Mouse (Mus musculus) cerebellum, postnatal 10 days (tissue): Measurements from ENCODE around the gene Sirt6.
"Not testable (repeated sequence)": the region's sequence is repeated elsewhere in the genome, so short reads cannot be mapped to it uniquely, and the experiment has no call there.

Experiments used
- DNase-seq, 2 experiments: peaks; one replicate each; pipeline ENCODE4 v3.0.0; 2021; ENCODE audit warnings: mixed read lengths in 2 of 2

Gene Sirt6

DNA sequence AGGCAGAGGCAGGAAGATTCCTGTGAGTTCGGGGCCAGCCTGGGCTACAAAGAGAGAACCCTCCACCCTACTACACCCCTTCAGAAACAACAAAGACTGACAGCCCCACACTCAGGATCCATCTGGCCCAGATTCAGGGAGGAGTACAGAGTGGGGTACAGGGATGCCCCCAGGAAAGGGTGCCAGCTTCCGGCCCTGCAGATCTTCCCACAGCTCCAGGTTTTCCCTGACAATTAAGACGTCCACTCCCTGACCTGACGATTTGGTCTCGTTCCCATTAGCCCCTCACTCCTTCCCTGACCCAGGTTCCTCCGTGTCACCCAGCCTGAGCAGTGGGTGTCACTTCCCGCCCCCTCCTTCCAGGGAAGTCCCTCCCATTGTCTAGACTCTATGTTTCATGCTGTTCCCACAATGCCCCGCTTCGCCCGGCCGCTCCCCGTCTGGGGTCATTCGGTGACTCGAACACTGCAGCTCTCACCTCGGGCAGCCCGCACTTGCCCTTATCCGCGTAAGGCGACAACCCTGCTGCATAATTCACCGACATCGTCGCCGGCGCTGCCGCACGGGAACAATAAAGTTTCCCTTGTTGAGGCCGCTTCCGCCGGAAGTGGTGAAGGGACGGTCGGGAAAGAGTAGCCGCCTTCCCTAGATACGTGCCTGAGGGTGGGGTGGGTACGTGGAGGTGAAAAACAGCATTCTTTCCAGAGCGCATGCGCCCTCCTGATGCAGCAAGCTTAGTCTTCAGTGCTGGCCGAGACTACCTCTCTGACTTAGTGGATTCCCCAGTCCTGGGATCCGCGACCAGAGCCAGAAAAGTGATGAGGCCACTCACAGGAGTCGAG, at the start of gene Sirt6:
Gene Sirt6, minus strand, starts transcription at position 804 of the 842 bp plus-strand sequence.
- peak; percentile 95 to 96 for DNase-seq

DNA sequence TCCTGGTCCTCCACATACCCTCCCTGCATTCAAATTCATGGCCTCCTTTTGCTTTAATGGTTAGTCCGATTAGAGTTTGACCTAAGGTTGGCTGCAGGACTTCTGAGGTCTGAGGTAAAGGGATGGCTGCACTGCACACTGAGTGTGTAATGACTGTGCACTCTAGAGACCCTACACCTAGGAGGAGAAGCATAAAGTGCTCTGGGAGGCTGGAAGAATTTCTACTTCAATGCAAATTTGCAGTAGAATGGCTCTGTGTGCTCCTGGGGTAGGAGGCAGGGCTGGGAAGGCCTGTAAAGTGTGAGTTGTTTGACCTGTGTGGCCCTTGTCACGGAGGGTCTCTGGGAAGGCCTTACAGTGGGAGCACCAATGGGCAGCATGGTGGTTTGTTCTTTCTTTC, 28.6 kb upstream of the Sirt6 start:
- DNase-seq, result peak in 1 of 2 experiments; percentile 0

DNA sequence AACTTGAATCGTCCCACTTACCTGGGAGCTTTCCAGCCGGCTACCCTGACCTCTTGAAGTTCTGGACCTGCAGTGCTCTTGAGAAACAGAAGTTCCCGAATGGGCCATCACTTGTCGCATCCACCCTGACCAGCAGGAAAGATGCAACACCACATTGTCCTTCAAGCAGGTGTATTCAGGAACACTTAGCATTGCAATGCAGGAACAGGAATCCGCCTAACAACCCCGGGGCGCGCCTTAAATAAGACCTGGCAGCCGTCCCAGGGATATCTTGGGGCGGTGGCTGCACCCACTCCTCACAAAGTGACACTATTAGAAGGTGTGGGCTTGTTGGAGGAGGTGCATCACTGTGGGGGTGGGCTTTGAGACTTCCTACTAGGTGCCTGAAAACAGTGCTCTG, 27.6 kb upstream of the Sirt6 start:
- DNase-seq, result peak in 1 of 2 experiments; percentile 6

DNA sequence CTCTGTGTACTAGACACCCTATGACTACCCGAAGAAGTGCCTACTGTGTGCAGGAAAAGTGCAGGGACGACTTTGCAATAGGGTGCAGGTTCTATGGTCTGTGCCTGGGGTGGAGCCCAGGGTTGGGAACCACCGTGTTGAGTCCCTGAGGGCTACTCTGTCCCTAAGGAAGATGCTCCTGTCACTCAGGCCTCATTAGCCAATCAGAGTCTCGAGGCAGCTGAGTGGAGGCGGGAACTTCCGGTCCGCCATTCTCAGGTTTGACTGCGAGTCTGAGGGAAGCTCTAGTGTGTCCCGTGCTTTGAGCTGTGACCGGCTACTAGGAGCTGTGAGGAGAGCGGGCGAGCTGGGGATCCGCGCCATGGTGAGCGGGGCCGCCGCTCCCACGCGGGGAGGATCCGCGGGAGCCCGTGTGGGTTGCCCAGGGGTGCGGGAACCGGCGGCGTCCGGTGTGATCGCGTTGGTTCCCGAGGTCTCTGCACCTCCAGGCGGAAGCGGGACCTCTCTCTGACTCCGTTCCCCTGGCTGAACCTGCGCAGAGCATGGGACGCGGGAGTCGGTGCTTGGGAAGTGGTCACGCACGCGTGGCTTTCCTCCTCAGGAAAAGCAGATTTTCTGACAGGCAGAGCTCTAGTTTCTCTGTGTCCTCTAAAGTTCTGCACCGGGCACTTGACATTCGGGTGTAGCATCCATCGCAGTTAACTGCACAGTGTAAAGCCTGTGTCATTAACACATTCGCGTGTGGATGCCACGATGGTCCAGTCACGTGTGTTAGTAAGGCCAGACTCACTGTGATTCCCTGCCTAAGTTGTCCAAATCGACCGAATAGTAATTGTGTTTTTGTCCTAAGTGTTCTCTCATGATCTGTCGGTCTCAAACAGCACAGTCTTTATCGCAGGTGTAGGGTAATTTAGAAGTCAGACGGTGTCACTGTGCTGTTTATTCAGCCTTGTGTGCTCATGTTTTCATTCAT, 21.5 kb upstream of the Sirt6 start, which contains the start of gene Gm10778:
Gene Gm10778, plus strand, starts transcription at position 257 of the 973 bp plus-strand sequence.
- peak; percentile 93 to 94 for DNase-seq

DNA sequence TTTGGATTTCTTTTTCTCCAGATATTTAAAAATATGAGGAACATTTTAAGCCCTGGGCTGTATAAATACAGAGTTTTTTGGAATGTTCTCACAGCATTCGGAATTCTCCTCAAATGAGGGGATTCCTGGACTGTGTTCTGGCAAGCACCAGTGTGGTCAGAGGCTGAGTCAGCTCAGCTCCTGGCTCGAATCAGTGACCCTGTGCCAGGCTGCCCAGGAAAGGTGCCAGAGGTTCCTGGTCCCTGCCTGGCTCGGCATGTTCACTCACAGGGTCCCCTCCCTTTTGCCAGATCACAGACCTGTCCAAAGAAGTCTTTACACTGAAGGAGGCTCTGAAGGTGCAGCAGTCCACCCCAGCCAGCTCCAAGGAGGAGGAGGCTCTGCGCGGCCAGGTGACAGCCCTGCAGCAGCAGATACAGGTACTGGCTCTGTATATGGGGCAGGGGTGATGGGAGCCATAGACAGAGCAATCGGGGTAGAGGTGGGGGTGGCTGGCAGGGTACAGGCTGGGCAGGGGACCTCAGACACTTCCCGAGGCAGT, 18.5 kb upstream of the Sirt6 start:
- DNase-seq, result peak; percentile 55 to 64

DNA sequence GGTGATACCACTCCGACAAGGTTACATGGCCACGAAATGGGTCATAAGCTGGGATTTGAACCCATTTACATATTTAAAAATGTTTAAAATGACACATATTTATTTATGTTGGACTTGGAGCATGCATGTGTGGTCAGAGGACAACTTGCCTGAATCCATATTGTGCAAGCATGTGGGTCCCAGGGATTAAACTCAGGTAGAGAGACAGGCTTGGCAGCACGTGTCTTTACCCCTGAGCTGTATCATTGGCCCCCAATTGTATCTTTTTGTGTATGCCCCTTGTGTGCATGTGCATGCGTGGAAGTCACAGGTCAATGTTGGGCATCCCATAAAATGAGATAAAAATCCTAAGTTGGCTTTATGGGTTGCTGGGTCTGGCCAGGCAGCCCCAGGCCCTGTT, 17.8 kb upstream of the Sirt6 start:
- DNase-seq, result peak in 1 of 2 experiments; percentile 1

DNA sequence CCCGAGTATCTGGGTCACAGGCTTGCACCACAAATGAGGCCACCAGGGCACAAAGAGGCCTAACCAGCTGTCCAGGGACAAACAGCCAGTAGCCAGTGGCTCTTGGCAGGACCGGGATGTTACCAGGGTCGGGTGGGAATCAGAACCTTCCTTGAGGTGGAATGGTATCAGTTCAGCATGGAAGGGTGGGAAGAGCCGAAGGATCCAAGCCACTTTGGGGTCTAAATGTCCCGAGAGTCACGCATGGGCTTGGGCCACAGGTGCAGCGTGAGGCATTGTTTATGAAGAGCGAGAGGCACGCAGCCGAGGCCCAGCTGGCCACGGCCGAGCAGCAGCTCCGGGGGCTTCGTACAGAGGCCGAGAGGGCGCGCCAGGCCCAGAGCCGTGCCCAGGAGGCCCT, 17.1 kb upstream of the Sirt6 start:
- peak in 1 of 2 experiments; percentile 15 for DNase-seq

DNA sequence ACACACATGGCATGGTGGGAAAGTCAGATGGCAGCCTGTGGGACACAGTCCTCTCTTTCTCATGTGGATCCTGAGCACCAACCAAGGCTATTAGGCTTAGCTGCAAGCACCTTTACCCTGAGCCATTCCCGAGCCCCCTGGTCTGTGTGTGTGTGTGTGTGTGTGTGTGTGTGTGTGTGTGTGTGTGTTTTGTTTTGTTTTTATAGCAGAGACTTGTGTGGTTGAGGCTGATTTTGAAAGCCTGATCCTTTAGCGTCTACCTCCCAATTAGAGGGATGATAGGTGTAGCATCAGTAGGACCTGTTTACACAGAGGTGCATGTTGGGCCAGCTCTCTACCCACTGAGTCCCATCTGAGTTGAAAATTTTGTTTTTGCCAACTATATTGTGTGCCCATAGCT, 16.6 kb upstream of the Sirt6 start:
- no peak for DNase-seq

DNA sequence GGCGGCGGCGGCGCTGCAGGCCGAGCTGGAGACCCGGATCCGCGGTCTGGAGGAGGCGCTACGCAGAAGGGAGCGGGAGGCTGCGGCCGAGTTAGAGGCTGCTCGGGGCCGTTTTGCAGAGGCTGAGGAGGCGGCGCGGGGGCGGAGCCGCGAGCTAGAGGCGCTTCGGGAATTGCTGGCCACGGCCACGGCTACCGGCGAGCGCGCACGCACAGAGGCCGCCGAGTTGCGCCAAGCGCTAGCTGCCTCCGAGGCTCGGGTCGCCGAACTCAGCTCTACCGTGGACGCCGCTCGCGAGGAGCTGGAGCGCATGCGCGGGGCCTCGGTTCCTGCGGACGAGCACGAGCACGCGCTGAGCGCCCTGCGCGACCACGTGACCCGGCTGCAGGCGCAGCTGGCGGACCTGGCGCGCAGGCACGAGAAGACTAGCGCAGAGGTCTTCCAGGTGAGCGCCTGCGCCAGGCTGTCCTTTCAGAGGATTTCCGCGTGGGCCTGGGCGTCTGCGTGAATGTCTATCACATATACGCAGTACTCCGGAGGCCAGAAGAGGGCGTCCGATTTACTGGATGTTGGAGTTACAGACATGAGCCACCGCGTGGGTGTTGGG, 16.0 kb upstream of the Sirt6 start:
- DNase-seq, result peak; percentile 98 to 99

DNA sequence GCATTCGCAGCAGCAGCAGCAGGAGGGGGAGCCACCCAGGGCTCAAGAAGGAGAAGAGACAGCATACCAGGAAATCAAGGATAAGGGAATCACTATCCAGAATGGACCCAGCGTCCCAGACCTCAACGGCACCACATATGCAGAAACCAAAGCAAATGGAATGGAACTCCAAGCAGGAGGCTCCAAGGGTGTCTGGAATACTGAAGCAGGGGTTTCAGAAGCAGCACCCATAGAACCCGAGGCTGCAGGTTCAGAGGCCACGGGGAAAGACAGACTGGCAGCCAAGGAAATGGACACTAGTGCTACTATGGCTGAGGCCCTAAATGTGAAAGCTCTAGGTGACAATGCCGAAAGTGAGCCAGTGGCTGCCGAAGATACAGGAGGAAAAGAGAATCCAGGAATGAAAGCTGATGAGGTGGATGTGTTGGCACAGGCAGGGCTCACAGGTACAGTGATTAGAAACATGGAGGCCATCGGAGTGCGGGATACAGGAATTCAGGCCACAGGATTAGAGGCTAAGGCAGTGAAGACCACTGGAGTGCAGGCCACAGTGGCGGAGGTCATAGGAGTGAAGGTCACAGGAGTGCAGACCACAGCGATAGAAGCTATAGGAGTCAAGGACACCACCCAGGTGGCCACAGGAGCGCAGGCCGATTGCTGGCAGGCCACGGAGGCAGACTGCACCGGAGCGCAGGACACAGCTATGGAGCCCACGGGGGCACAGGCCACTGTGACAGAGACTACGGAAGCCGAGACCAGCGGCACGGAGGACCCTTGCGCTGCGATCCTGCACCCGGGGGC, 15.3 kb upstream of the Sirt6 start:
- DNase-seq, result no peak

DNA sequence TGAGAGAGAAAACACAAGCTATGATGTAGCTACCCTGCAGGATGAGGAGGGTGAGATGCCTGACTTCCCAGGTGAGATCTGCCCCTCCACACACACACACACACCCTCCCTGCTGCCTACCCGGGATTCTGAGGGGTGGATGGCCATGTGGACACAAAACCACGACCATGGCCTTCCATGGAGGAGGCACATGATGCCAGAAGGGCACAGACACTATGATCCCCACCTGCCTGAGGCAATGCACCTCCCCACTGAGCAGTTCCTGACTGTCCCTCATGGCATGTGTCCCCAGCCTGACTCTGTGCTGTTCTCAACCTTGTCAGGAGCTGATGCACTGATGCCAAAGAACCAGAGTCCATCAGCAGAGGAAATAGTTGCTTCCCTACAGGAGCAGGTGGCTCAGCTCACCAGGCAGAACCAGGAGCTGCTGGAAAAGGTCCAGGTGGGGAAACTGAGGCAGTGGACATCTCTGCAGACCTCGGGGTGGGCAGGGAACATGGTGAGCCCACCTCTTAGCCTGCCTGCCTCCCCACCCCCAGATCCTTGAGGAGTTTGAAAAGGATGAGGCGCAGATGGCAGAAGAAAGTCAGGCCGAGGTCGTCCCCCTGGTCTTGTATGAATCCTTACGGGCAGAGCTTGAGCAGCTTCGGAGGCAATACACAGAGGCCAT, 14.5 kb upstream of the Sirt6 start:
- DNase-seq, result peak; percentile 59

DNA sequence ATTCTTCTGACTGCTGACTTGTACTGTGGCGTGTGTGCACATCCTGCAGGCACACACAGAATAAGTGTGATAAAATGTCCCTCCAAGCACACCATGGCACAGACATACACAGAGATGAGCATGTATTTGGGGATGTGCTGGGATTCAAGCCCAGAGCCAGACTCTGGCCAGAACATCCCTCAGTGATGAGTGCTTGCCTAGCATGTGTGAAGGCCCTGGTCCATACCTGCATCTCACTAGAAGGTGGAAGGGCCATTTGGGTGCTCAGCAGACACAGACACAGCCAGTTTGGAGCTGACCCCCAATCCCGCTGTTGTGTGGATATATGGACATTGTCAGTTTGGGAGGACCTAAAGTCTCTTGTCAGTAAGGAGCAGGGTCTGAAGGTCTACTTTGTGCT, 14.0 kb upstream of the Sirt6 start:
- DNase-seq, result peak in 1 of 2 experiments; percentile 1

DNA sequence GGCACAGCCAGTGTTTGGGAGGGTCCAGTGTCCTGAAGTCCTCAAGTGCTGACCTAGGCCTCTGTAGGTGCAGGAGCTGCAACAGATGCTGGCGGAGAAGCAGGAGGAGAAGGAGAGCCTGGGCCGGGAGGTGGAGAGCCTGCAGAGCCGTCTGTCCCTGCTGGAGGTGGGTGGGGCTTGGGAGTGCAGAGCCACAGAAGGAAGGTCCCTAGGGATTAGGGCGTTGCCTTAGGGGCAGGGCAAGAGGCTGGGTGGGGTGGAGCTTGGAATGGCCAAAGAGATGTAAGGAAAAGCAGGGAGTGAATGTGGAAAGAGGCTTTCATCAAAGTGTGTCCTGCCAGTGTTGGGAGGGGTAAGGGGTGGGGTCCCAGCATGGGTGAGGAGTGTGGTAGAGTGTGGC, 13.2 kb upstream of the Sirt6 start:
- not testable (repeated sequence) for DNase-seq

DNA sequence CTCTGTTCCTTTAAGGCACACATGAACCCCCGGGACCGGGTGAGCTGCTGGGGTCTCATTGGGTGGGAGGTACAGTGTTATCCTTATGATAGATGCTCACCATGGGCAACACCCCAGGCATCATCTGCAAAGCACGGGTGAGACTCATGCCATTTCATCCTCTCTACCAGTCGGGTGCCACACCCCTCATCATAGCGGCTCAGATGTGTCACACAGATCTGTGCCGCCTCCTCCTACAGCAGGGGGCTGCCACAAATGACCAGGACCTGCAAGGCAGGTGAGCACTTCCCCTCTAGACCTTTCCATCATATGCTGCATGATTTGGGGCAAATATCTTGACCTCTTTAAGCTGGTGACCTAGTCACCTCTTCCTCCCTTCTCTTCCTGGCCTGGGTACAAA, 10.5 kb upstream of the Sirt6 start:
- no peak for DNase-seq

DNA sequence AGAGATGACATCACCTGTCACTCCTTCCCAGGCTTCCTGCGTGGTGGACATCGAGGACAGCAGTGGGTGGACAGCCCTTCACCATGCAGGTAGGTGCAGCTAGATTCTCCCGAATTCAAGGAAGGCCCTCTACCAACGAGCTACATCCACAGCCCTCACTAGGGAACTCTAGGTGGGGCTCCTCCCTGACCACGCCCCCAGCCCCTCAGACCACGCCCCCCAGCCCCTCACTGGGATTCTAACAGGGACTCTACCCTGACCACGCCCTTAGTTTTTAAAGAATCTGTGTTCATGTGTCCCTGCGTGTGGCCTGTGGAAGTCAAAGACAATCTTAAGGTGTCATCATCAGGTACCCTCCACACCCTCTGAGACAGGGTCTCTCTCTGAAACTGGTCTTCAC, 8.7 kb upstream of the Sirt6 start:
- DNase-seq, result no peak

DNA sequence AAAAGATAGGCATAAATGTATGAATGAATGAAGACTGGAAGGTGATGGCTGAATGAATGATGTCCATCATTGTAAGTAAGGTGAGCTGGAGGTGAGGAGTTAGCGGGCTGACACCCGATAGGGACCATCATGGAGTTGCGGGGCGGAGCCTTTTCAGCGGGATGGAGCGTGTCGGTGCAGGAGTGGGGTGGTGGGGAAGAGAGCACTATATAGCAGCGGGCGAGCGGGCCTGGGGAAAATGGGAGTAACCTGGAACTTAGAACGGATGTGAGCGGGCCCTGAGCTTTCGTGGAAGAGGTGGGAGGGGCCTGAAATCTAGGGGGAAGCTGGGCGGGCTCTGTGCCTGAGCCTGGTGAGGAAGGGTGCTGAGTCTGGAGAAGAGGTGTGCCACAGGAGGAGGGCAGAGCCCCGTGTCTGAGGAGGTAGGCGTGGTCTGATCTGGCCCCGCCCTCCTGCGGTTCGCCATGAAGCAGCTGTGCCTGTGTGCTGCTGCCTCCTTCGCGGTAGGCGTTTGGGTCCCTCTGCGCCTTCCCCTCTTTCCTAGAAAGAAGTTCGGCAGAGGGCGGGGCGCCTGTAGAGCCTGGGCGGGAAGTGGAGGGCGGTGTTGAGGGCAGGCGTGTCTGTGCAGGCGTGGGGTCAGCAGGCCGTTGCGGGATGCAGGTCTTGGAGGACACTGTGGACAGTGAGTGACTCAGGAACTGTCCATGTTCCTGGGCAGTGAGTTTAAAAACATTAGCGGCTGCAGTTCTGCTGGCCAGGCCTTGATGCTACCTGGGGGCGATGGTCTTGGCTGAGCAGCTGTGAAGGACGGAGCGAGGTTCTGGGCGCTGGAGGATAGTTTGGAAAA, 5.9 kb upstream of the Sirt6 start:
- DNase-seq, result peak; percentile 75 to 81

DNA sequence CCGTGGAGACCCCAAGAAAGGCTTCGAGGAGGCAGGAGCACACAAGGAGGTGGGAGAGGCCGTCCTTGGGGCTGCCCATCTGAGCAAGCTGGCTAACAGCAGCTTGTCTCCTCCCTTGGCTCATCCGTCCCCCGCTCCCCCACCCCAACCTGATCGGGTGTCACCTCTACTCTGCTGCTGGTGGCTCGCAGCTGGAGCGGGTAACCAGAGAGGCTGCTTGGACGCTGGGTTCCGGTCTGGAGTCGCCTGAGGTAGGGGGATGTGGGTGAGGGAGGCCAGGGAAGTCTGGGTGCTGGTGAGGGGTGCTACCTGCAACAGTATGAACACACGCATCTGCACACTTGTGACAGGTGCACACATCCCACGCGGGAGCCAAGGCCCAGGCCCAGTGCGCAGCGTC, 793 bp upstream of the Sirt6 start, which contains the start of gene Ankrd24:
Gene Ankrd24, plus strand, starts transcription at position 151 of the 400 bp plus-strand sequence.
- no peak for DNase-seq

DNA sequence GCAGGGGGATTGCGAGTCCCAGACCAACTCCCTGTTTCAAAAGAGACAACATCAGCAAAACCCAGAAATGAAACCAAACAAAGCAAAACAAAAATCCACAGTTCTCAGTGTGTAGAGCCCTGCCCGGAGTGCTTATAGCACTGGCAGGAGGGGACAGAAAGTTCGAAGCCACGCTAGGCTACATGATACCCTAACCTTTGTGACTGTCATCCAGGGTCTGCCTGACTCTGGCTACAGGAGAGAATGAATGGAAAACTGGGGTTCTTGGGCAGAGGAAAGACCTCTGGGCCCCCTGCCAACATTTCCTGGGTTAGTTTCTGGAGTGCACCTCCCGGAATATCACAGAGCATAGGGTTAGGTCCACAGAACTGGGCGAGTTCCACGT, 231 bp upstream of the Sirt6 start:
- peak; percentile 62 to 72 for DNase-seq

DNA sequence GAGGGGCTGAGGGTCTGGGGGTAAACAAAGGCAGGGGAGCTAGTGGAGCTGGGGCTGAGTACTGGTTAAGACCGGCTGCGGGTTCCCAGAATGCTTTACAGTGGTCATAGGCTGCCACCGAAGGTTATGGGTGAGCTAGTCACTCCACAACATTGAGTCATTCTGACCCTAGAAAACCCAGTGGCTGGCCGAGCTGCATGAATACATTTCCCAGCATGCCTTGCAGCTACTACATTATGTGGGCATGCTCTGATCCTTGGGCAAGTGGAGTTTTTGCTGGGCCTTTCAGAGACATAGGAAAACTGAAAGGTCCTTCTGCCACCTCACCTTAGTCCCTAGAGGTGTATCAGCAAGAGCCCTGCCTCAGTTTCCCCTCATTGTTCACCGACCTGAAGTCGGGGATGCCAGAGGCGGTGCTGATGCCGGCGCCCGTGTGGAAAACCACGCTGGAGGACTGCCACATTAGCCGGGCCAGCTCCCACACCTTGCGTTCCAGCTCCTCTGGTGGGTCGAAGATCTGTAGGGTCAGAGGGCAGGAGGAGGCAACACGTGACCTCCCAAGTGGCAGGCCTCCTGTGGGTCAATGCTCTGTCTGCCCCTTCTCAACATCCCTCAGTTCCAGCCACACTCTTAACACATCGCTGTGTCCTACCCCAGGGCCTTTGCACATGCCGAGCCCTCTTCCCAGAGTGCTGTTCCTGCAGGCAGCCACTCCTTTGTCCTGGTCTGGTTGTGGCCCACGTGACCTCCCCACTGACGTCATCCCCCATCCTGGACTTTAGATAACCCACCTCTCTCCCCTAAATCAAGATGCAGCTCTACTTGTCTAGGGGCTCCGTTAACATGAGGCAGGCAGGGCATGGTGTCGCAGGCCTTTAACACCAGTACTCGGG, 1.2 kb downstream of the Sirt6 start:
- peak in 1 of 2 experiments; percentile 37 for DNase-seq
